Mouse (Mus musculus): ENCODE results near the gene Csn1s2a. TPM values are rescaled to one million over a fixed set of nuclear protein-coding genes. Genes with fewer than 3 reads are reported as not detected.

Gene Csn1s2a
- not detected for polyA plus RNA-seq (2015; fragmentation: Illumina TruSeq; extraction: RNeasy Lipid Tissue Mini Kit (QIAGEN cat#74804); ENCODE audit: insufficient read depth, low read depth, low replicate concordance)

GRCm38 (mm10) chr5:87774267-87774666 lies at the start of gene Csn1s2a:
TSS of gene Csn1s2a (plus strand) at chr5:87774567.

GRCm38 (mm10) chr5:87807782-87808181 lies 33.4 kb downstream of the Csn1s2a start, which contains the start of gene Csn1s2b:
TSS of gene Csn1s2b (plus strand) at chr5:87808082.

GRCm38 (mm10) chr5:87825386-87825785 lies 51.0 kb downstream of the Csn1s2a start, which contains the start of gene Prr27:
TSS of gene Prr27 (plus strand) at chr5:87825686.

Other genes starting within 250 kb of the Csn1s2a start
- gene Sult1b1, start 236.4 kb upstream of the Csn1s2a start, polyA plus RNA-seq (2015; fragmentation: Illumina TruSeq; extraction: RNeasy Lipid Tissue Mini Kit (QIAGEN cat#74804); ENCODE audit: insufficient read depth, low read depth, low replicate concordance): not detected
- 1.00 TPM for gene Sult1d1, start 205.5 kb upstream of the Csn1s2a start, polyA plus RNA-seq (2015; fragmentation: Illumina TruSeq; extraction: RNeasy Lipid Tissue Mini Kit (QIAGEN cat#74804); ENCODE audit: insufficient read depth, low read depth, low replicate concordance)
- gene Sult1e1, start 183.0 kb upstream of the Csn1s2a start, polyA plus RNA-seq (2015; fragmentation: Illumina TruSeq; extraction: RNeasy Lipid Tissue Mini Kit (QIAGEN cat#74804); ENCODE audit: insufficient read depth, low read depth, low replicate concordance): not detected
- gene Csn1s1, start 108.4 kb upstream of the Csn1s2a start, polyA plus RNA-seq (2015; fragmentation: Illumina TruSeq; extraction: RNeasy Lipid Tissue Mini Kit (QIAGEN cat#74804); ENCODE audit: insufficient read depth, low read depth, low replicate concordance): not detected
- gene Csn2, start 74.9 kb upstream of the Csn1s2a start, polyA plus RNA-seq (2015; fragmentation: Illumina TruSeq; extraction: RNeasy Lipid Tissue Mini Kit (QIAGEN cat#74804); ENCODE audit: insufficient read depth, low read depth, low replicate concordance): not detected
- gene Csn1s2b, start 33.5 kb downstream of the Csn1s2a start, polyA plus RNA-seq (2015; fragmentation: Illumina TruSeq; extraction: RNeasy Lipid Tissue Mini Kit (QIAGEN cat#74804); ENCODE audit: insufficient read depth, low read depth, low replicate concordance): not detected
- gene Prr27, start 51.1 kb downstream of the Csn1s2a start, polyA plus RNA-seq (2015; fragmentation: Illumina TruSeq; extraction: RNeasy Lipid Tissue Mini Kit (QIAGEN cat#74804); ENCODE audit: insufficient read depth, low read depth, low replicate concordance): not detected
- gene Odam, start 110.5 kb downstream of the Csn1s2a start, polyA plus RNA-seq (2015; fragmentation: Illumina TruSeq; extraction: RNeasy Lipid Tissue Mini Kit (QIAGEN cat#74804); ENCODE audit: insufficient read depth, low read depth, low replicate concordance): not detected
- not detected for gene Csn3, start 151.0 kb downstream of the Csn1s2a start, polyA plus RNA-seq (2015; fragmentation: Illumina TruSeq; extraction: RNeasy Lipid Tissue Mini Kit (QIAGEN cat#74804); ENCODE audit: insufficient read depth, low read depth, low replicate concordance)
- gene 2310003L06Rik, start 194.9 kb downstream of the Csn1s2a start, polyA plus RNA-seq (2015; fragmentation: Illumina TruSeq; extraction: RNeasy Lipid Tissue Mini Kit (QIAGEN cat#74804); ENCODE audit: insufficient read depth, low read depth, low replicate concordance): not detected
- gene Gm28434, start 194.9 kb downstream of the Csn1s2a start, polyA plus RNA-seq (2015; fragmentation: Illumina TruSeq; extraction: RNeasy Lipid Tissue Mini Kit (QIAGEN cat#74804); ENCODE audit: insufficient read depth, low read depth, low replicate concordance): not detected
- not detected for gene Cabs1, start 204.9 kb downstream of the Csn1s2a start, polyA plus RNA-seq (2015; fragmentation: Illumina TruSeq; extraction: RNeasy Lipid Tissue Mini Kit (QIAGEN cat#74804); ENCODE audit: insufficient read depth, low read depth, low replicate concordance)
- not detected for gene Smr3a, start 228.0 kb downstream of the Csn1s2a start, polyA plus RNA-seq (2015; fragmentation: Illumina TruSeq; extraction: RNeasy Lipid Tissue Mini Kit (QIAGEN cat#74804); ENCODE audit: insufficient read depth, low read depth, low replicate concordance)

Measured in pancreas, adult 10 weeks (tissue).